Mouse (Mus musculus): ENCODE measurements around the gene Vmo1.

- TF ChIP-seq CTCF (IDR thresholded peaks at IDR 0.05; ENCODE audit: low read depth) (no peak), EP300 (IDR thresholded peaks at IDR 0.05; ENCODE audit: low read depth) (no peak)
Observed at GRCm38 (mm10) chr11:70469764-70470163, 44.7 kb downstream of the Vmo1 start.
